Mouse (Mus musculus) embryonic fibroblast, embryonic 13.5 days (primary cell): ENCODE results near the gene Celsr1. TPM values are rescaled to one million over a fixed set of nuclear protein-coding genes. Genes with fewer than 3 reads are reported as not detected.

Experiments
- H3K27ac ChIP-seq: 2 replicates; pipeline ENCODE4 v1.5.1; 2012; ENCODE audit warnings: low read length, control low read depth, inconsistent platforms; ENCODE audit not compliant: insufficient read depth
- H3K4me1 ChIP-seq: 2 replicates; pipeline ENCODE4 v1.6.1; 2011; ENCODE audit warnings: low read length; ENCODE audit not compliant: control insufficient read depth, insufficient read depth
- H3K4me3 ChIP-seq: 2 replicates; pipeline ENCODE4 v1.5.1; 2011; ENCODE audit warnings: mild to moderate bottlenecking, control low read depth, low read length; ENCODE audit not compliant: insufficient read depth
- CTCF ChIP-seq: IDR thresholded peaks from 2 replicates; pipeline ENCODE4 v1.5.1; 2011; ENCODE audit warnings: mild to moderate bottlenecking, control low read depth, low read length, moderate library complexity, borderline replicate concordance; ENCODE audit not compliant: insufficient read depth
- POLR2A ChIP-seq: IDR thresholded peaks from 2 replicates; pipeline ENCODE4 v1.6.1; 2011; ENCODE audit warnings: low read depth, mild to moderate bottlenecking, control low read depth, low read length, moderate library complexity
- polyA plus RNA-seq: library from polyadenylated mRNA; stranded (reverse); fragments of >200 nt; gene quantifications from 2 replicates; pipeline ENCODE4 v1.2.4, GENCODE M21; 2011; ENCODE audit warnings: low read depth; ENCODE audit not compliant: missing spikeins, insufficient read length

Celsr1 gene
- polyA plus RNA-seq, 1 experiment, result 0.91 TPM

GRCm38 (mm10) chr15:86076048-86076315, 42.4 kb upstream of the Celsr1 start:
- no peak overlapping the region for H3K27ac ChIP-seq
- TF ChIP-seq CTCF (no peak), POLR2A (no peak)
- peaks cover 14% of the 10 kb centered on the region for H3K4me1 ChIP-seq
- no peak overlapping the region for H3K4me3 ChIP-seq

- TF ChIP-seq CTCF (no peak), POLR2A (no peak)
- H3K27ac ChIP-seq, result no peak overlapping the region
- no peak overlapping the region for H3K4me3 ChIP-seq
- peaks cover 14% of the 10 kb centered on the region for H3K4me1 ChIP-seq
Observed at GRCm38 (mm10) chr15:86075305-86076047, 41.9 kb upstream of the Celsr1 start.

GRCm38 (mm10) chr15:86074171-86074937, 40.8 kb upstream of the Celsr1 start:
- TF ChIP-seq POLR2A (no peak), CTCF (no peak)
- Histone ChIP-seq H3K27ac (no peak overlapping the region), H3K4me3 (no peak overlapping the region), H3K4me1 (peaks cover 10% of the 10 kb centered on the region)

- Histone ChIP-seq H3K4me3 (no peak overlapping the region), H3K4me1 (peaks cover 19% of the 10 kb centered on the region), H3K27ac (no peak overlapping the region)
- no peak for TF ChIP-seq CTCF
- no peak for TF ChIP-seq POLR2A
Observed at GRCm38 (mm10) chr15:86071166-86071565, 37.6 kb upstream of the Celsr1 start.

GRCm38 (mm10) chr15:86070368-86070767, 36.8 kb upstream of the Celsr1 start:
- TF ChIP-seq POLR2A (no peak), CTCF (no peak)
- H3K4me1 ChIP-seq, result peaks cover 19% of the 10 kb centered on the region
- no peak overlapping the region for H3K4me3 ChIP-seq
- no peak overlapping the region for H3K27ac ChIP-seq

- Histone ChIP-seq H3K27ac (no peak overlapping the region), H3K4me3 (no peak overlapping the region), H3K4me1 (peaks cover 19% of the 10 kb centered on the region)
- no peak for TF ChIP-seq POLR2A
- no peak for TF ChIP-seq CTCF
Observed at GRCm38 (mm10) chr15:86069011-86069791, 35.6 kb upstream of the Celsr1 start.

- Histone ChIP-seq H3K27ac (peak overlapping the region; percentile 96), H3K4me3 (no peak overlapping the region), H3K4me1 (peaks cover 19% of the 10 kb centered on the region)
- TF ChIP-seq POLR2A, result no peak
- TF ChIP-seq CTCF, result no peak
Observed at GRCm38 (mm10) chr15:86067941-86068495, 34.4 kb upstream of the Celsr1 start.

- H3K27ac ChIP-seq, result peak overlapping the region; percentile 96
- H3K4me3 ChIP-seq, result no peak overlapping the region
- H3K4me1 ChIP-seq, result peaks cover 19% of the 10 kb centered on the region
- TF ChIP-seq POLR2A (no peak; the same call in 1 of the 2 replicates), CTCF (no peak)
Observed at GRCm38 (mm10) chr15:86067581-86067910, 34.0 kb upstream of the Celsr1 start.

- Histone ChIP-seq H3K27ac (peak overlapping the region; percentile 96), H3K4me1 (peaks cover 19% of the 10 kb centered on the region), H3K4me3 (no peak overlapping the region)
- TF ChIP-seq CTCF, result no peak
- no peak; the same call in 1 of the 2 replicates for TF ChIP-seq POLR2A
Observed at GRCm38 (mm10) chr15:86066836-86067580, 33.4 kb upstream of the Celsr1 start.

- H3K4me3 ChIP-seq, result no peak overlapping the region
- no peak for TF ChIP-seq POLR2A
- no peak for TF ChIP-seq CTCF
- peaks cover 22% of the 10 kb centered on the region for H3K4me1 ChIP-seq
- no peak overlapping the region for H3K27ac ChIP-seq
Observed at GRCm38 (mm10) chr15:86065367-86065766, 31.8 kb upstream of the Celsr1 start.
